Mouse (Mus musculus): ENCODE data around the gene Sik2.
A peak's percentile ranks its signal among the peaks of the same experiment; 100 is the strongest.

DNA sequence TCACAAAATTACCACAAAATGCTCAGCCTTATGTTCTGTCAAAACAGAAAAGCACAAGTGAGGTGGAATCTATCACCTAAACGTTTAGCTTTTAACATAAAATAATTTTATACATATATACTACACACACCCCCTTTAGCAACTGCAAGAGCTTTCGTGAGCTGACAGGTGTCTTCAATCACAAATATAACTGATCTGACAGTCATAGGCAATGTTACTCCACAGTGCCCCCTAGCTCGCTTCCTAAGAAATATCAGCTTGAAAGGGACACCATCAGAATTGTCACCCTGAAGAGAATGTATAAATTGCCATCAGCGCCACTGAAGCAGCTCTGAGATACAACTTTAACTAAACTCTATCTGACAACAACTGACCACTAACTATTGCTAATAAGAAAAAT lies 2.0 kb downstream of the Sik2 start:
- TF ChIP-seq POLR2A (IDR thresholded peaks at IDR 0.05; ENCODE audit: low read depth, low read length) (no peak), CTCF (IDR thresholded peaks at IDR 0.05; ENCODE audit: extremely low read depth, insufficient read depth, insufficient read length, insufficient replicate concordance) (peak; percentile 4; the same call in 1 of the 2 replicates)

Data from spleen, adult 2 months (tissue).